ENCODE assay signal across 8 mouse cellular contexts in the genomic region with DNA sequence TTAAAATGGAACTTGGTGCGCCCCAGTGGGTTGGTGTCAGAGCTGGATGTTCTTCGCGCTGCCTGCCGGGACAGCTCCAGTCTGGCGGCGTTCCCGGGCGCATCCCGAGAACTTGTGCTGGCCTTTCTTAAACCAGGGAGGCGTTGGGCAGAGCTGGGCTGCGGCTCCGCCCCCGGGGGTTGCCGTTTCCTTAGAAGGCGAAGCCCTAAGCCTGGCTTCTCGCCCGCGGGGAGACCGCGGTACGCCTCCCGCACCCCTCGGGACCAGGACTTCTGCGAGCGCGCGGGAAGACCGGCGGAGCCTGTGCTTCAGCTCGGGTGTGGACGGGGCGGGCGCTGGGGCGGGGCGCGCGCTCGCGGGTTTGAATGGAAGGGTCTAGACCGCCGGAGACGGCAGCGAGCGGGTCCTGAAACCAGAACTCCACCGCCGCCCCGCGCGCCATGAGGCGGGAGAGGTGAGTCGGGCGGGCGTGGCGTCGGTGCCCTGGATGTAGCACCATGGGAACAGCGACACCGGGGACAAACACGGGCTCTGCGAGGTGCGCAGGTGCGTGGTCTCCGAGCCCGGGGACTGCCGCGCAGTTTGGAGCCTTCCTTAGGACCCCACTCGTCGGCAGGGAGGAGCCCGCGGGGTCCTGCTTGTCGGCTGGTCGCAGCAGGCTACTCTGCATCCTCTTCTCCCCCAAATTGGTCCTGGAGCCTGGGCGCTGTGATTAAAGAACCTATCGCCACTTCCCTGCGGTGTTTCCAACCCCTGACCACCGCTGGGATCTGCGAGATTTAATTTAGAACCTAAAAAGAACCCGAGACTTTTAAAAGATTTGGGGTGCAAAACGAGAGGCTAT. TPM values are rescaled to one million over a fixed set of nuclear protein-coding genes. Genes with fewer than 3 reads are reported as not detected.
DNase-seq lines count a peak whose midpoint lies in the region.

A gene (plus strand): TSS at position 260 of the 844 bp plus-strand sequence.

- intact Hi-C loops in gastrocnemius, postnatal 36 days (cut with DNase I): no loop called here
- intact Hi-C loops in left cerebral cortex, postnatal 36 days (cut with DNase I): loop anchor here (2.0 kb wide), 1 partner anchor 51 kb away; no protein-coding TSS in a partner anchor

- DNase-seq in layer of hippocampus, adult 11-12 months (ENCODE audit: low spot score): peak; percentile 42
- DNase-seq in layer of hippocampus, adult 9-10 months (ENCODE audit: low spot score): no peak
- peak; percentile 81 for DNase-seq in embryo, embryonic 10.5 days (ENCODE audit: low spot score)
- peak; percentile 69 to 81 for DNase-seq in gastrocnemius, postnatal 36 days
- DNase-seq in induced T-regulatory cell, adult 2 months (ENCODE audit: low read depth): peak; percentile 7
- peak; percentile 54 to 67 for DNase-seq in left cerebral cortex, postnatal 36 days (ENCODE audit: low spot score in 2 of 2)
- DNase-seq in mesoderm, embryonic 11.5 days (ENCODE audit: low read depth, low spot score): peak; percentile 78
- DNase-seq in skeletal muscle tissue, adult 2 months (ENCODE audit: low read depth, low spot score): peak; percentile 72

RNA-seq across cellular contexts. Expression of the gene that starts here (rescaled TPM):
- total RNA-seq in gastrocnemius, postnatal 36 days (2021): 1 to 10 TPM; 1.2 to 1.8 TPM
- 10 to 100 TPM; 28.3 to 33.2 TPM for total RNA-seq in left cerebral cortex, postnatal 36 days (2021)

Comparison
In these comparisons a context has a peak if more than half of its experiments do, and no peak if none do; other contexts are left out.
1. RNA of the gene that starts here (total RNA-seq): 28.3 to 33.2 TPM in left cerebral cortex, postnatal 36 days; 1.2 to 1.8 TPM in gastrocnemius, postnatal 36 days; every median in the first group is over 10 times any median in the second.